In genomic region chr2:44397735-44398337, GRCm38 (mm10) we compare ENCODE assay signal across 18 mouse cellular contexts.
DNase-seq lines count a peak whose midpoint lies in the region; ATAC-seq and TF ChIP-seq lines count a peak whose summit lies in the region.
"Had no signal": no experiment of that assay in that cellular context is flagged by ENCODE, and none has a peak within 500 bp of the region (broad histone marks: within the 10 kb centered on the region; RNA-seq: fewer than 3 reads in every experiment).

No protein-coding gene starts in this region.

- peak; percentile 18 for DNase-seq in embryo, embryonic 10 days (ENCODE audit: low spot score)
- DNase-seq in embryo, embryonic 9.5 days (ENCODE audit: extremely low spot score): no peak
- DNase-seq in kidney, adult 2 months: peak; percentile 62
- peak; percentile 59 for DNase-seq in brain, embryonic 14.5 days (ENCODE audit: low read depth)
- DNase-seq in liver, postnatal 0 days: no peak
- DNase-seq: adrenal gland, adult 8-10 months; cerebellum, adult 11 months; gastrocnemius, adult 2 months; heart, adult 11 months; heart, postnatal 4 days; liver; lung, adult 2 months; lung, postnatal 36 days; thymus, postnatal 25 days had no signal

- no peak overlapping the region for H3K4me3 ChIP-seq in kidney, adult 2 months (ENCODE audit: insufficient read depth, low read depth, low read length)
- H3K4me3 ChIP-seq in kidney, embryonic 14.5 days (ENCODE audit: low read length): no peak overlapping the region
- no peak overlapping the region for H3K4me3 ChIP-seq in midbrain, embryonic 12.5 days
- no peak overlapping the region for H3K4me3 ChIP-seq in liver, postnatal 0 days (ENCODE audit: low read depth, low read length)
- H3K4me3 ChIP-seq: embryonic facial prominence, embryonic 15.5 days; gastrocnemius, adult 2 months had no signal

- no peak for TF ChIP-seq EP300 in liver, postnatal 0 days (IDR thresholded peaks at IDR 0.05; ENCODE audit: low read depth)

- WGBS in kidney, adult 2 months: 92% methylated on average over 4 of the region's 4 CpGs
- 93% methylated on average over 4 of the region's 4 CpGs for WGBS in kidney, embryonic 14.5 days
- 32% methylated on average over 4 of the region's 4 CpGs for whole genome bisulfite sequencing in midbrain, embryonic 12.5 days
- WGBS in liver, postnatal 0 days (ENCODE audit: insufficient replicate concordance): 85% methylated on average over 4 of the region's 4 CpGs

- H3K9me3 ChIP-seq in kidney, embryonic 14.5 days (ENCODE audit: control insufficient read depth, low read length): no peaks in the 10 kb centered on the region
- H3K9me3 ChIP-seq in midbrain, embryonic 12.5 days: no peaks in the 10 kb centered on the region
- no peaks in the 10 kb centered on the region for H3K9me3 ChIP-seq in liver, postnatal 0 days (ENCODE audit: low read length)
- H3K9me3 ChIP-seq: embryonic facial prominence, embryonic 15.5 days had no signal

- no peaks in the 10 kb centered on the region for H3K36me3 ChIP-seq in kidney, adult 2 months (ENCODE audit: control insufficient read depth, insufficient read depth, low read length)
- no peaks in the 10 kb centered on the region for H3K36me3 ChIP-seq in kidney, embryonic 14.5 days (ENCODE audit: control insufficient read depth, insufficient read depth, low read length)
- H3K36me3 ChIP-seq in midbrain, embryonic 12.5 days: no peaks in the 10 kb centered on the region
- no peaks in the 10 kb centered on the region for H3K36me3 ChIP-seq in liver, postnatal 0 days (replicated peaks; ENCODE audit: insufficient read depth, low read length)
- H3K36me3 ChIP-seq: embryonic facial prominence, embryonic 15.5 days had no signal

- H3K27me3 ChIP-seq in kidney, adult 2 months (replicated peaks; ENCODE audit: control insufficient read depth, insufficient read depth, low read length): no peaks in the 10 kb centered on the region
- no peaks in the 10 kb centered on the region for H3K27me3 ChIP-seq in kidney, embryonic 14.5 days (ENCODE audit: control insufficient read depth, insufficient read depth, low read length)
- no peaks in the 10 kb centered on the region for H3K27me3 ChIP-seq in midbrain, embryonic 12.5 days
- no peaks in the 10 kb centered on the region for H3K27me3 ChIP-seq in liver, postnatal 0 days (ENCODE audit: insufficient read depth, low read length)
- H3K27me3 ChIP-seq: embryonic facial prominence, embryonic 15.5 days had no signal

- no peaks in the 10 kb centered on the region for H3K4me1 ChIP-seq in kidney, adult 2 months (ENCODE audit: control insufficient read depth, insufficient read depth, low read length)
- no peaks in the 10 kb centered on the region for H3K4me1 ChIP-seq in kidney, embryonic 14.5 days (ENCODE audit: control insufficient read depth, insufficient read depth, low read length)
- H3K4me1 ChIP-seq in midbrain, embryonic 12.5 days: peaks cover 14% of the 10 kb centered on the region
- no peaks in the 10 kb centered on the region for H3K4me1 ChIP-seq in liver, postnatal 0 days (ENCODE audit: insufficient read depth)

- no peak overlapping the region for H3K27ac ChIP-seq in kidney, adult 2 months (ENCODE audit: insufficient read depth, low read depth, low read length)
- no peak overlapping the region for H3K27ac ChIP-seq in kidney, embryonic 14.5 days (ENCODE audit: low read depth, low read length)
- H3K27ac ChIP-seq in midbrain, embryonic 12.5 days (replicated peaks): no peak overlapping the region
- no peak overlapping the region for H3K27ac ChIP-seq in liver, postnatal 0 days (ENCODE audit: low read depth)
- H3K27ac ChIP-seq: embryonic facial prominence, embryonic 15.5 days; gastrocnemius, adult 2 months had no signal

- TF ChIP-seq POLR2A in kidney, adult 2 months (IDR thresholded peaks at IDR 0.05; ENCODE audit: low read depth, low read length): no peak
- no peak for TF ChIP-seq POLR2A in brain, embryonic 14.5 days (IDR thresholded peaks at IDR 0.05; ENCODE audit: borderline replicate concordance, extremely low read depth, insufficient read depth, insufficient read length, poor library complexity, severe bottlenecking)

- no peak for TF ChIP-seq CTCF in kidney, adult 2 months (conservative IDR thresholded peaks at IDR 0.05; ENCODE audit: insufficient read depth, insufficient read length, low read depth, low read length)
- no peak for TF ChIP-seq CTCF in brain, embryonic 14.5 days (IDR thresholded peaks at IDR 0.05; ENCODE audit: borderline replicate concordance, extremely low read depth, insufficient read depth, insufficient read length)
- no peak for TF ChIP-seq CTCF in liver, postnatal 0 days (IDR thresholded peaks at IDR 0.05; ENCODE audit: low read depth)

- no peak for ATAC-seq in kidney, embryonic 14.5 days (ENCODE audit: low FRiP score, low TSS enrichment)
- peak; percentile 48; the same call in 1 of the 2 replicates for ATAC-seq in midbrain, embryonic 12.5 days (ENCODE audit: low FRiP score, low read depth)
- no peak for ATAC-seq in liver, postnatal 0 days
- ATAC-seq: intestine, embryonic 16.5 days had no signal

- no peak overlapping the region for H3K4me2 ChIP-seq in kidney, embryonic 14.5 days (replicated peaks; ENCODE audit: low read depth, low read length)
- no peak overlapping the region for H3K4me2 ChIP-seq in midbrain, embryonic 12.5 days (replicated peaks)
- H3K4me2 ChIP-seq in liver, postnatal 0 days (ENCODE audit: low read depth, low read length): no peak overlapping the region
- H3K4me2 ChIP-seq: embryonic facial prominence, embryonic 15.5 days had no signal

- no peak overlapping the region for H3K9ac ChIP-seq in kidney, embryonic 14.5 days (ENCODE audit: low read depth, low read length)
- H3K9ac ChIP-seq in midbrain, embryonic 12.5 days (replicated peaks): no peak overlapping the region
- no peak overlapping the region for H3K9ac ChIP-seq in liver, postnatal 0 days (replicated peaks)
- H3K9ac ChIP-seq: embryonic facial prominence, embryonic 15.5 days had no signal

Comparison
In these comparisons a context has a peak if more than half of its experiments do, and no peak if none do; other contexts are left out.
1. DNase-seq: peak in embryo, embryonic 10 days (single experiment), kidney, adult 2 months (single experiment) and brain, embryonic 14.5 days (single experiment); none in embryo, embryonic 9.5 days (single experiment) and liver, postnatal 0 days (single experiment).